Mouse (Mus musculus): ENCODE data around the gene Trim38. TPM values are rescaled to one million over a fixed set of nuclear protein-coding genes. Genes with fewer than 3 reads are reported as not detected.

Trim38 gene
- total and polyA plus RNA-seq, 2 experiments from 2014 or later, result not detected

DNA sequence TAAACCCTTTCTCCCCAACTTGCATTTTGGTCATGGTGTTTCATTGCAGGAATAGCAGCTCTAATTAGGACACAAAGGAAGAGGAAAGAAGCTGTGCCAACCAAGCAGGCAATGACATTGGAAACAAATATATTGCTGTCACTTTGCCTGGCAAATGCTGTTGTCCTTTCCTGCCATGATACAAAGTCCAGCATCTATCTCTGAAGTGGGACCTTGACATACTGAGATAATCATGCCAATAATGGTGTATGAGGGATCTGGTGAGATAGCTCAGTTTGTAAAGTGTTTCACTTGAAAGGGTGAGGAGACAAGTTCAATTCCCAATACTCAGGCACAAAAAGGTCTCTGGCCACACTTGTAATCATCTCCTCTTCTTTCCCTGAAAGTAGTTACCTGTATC lies 2.9 kb upstream of the Trim38 start:
- Histone ChIP-seq H3K4me1 (ENCODE audit: insufficient read depth) (peaks cover 11% of the 10 kb centered on the region; the same call in 1 of the 2 replicates), H3K9ac (no peak overlapping the region), H3K36me3 (ENCODE audit: insufficient read depth) (no peaks in the 10 kb centered on the region), H3K27ac (ENCODE audit: low read depth, low read length) (no peak overlapping the region), H3K4me3 (ENCODE audit: low read depth, low read length) (no peak overlapping the region), H3K9me3 (ENCODE audit: low read length) (no peaks in the 10 kb centered on the region), H3K27me3 (ENCODE audit: insufficient read depth, low read length) (no peaks in the 10 kb centered on the region), H3K4me2 (ENCODE audit: low read depth) (no peak overlapping the region)
- TF ChIP-seq CTCF (IDR thresholded peaks at IDR 0.05; ENCODE audit: low read depth), result no peak
- ATAC-seq (no peak), DNase-seq (no peak)

DNA sequence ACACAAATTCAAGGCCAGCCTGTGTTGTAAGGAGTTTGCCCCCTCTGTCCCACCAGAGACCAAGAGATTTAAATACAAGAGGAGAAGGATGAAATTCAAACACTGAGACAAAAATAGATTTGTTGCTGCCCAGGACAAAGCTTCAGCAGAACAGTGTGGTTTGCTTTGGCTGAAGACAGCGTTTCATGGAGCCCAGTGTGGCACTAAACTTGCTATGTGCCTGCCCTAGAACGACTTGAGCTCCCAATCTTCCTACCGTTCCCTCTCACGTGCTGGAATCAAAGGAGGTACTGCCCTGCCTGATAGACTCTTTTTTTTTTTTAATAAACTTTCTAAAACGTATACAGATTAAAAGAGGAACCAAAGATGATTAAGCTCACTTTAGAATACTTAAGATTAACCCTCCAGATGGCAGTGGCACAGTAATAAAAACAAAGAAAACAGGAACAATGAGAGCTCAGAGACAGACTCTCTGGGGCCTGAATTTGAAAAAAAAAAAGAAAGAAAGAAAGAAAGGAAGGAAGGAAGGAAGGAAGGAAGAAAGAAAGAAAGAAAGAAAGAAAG lies 797 bp upstream of the Trim38 start:
- H3K9me3 ChIP-seq (ENCODE audit: low read length), result no peaks in the 10 kb centered on the region
- H3K9ac ChIP-seq, result no peak overlapping the region
- TF ChIP-seq CTCF (IDR thresholded peaks at IDR 0.05; ENCODE audit: low read depth), result no peak
- no peak overlapping the region for H3K4me2 ChIP-seq (ENCODE audit: low read depth)
- peaks cover 7% of the 10 kb centered on the region; the same call in 1 of the 2 replicates for H3K4me1 ChIP-seq (ENCODE audit: insufficient read depth)
- DNase-seq (no peak), ATAC-seq (no peak)
- no peak overlapping the region for H3K27ac ChIP-seq (ENCODE audit: low read depth, low read length)
- WGBS, result 31% methylated on average over 5 of the region's 5 CpGs
- no peaks in the 10 kb centered on the region for H3K27me3 ChIP-seq (ENCODE audit: insufficient read depth, low read length)
- H3K4me3 ChIP-seq (ENCODE audit: low read depth, low read length), result no peak overlapping the region
- H3K36me3 ChIP-seq (ENCODE audit: insufficient read depth), result no peaks in the 10 kb centered on the region

DNA sequence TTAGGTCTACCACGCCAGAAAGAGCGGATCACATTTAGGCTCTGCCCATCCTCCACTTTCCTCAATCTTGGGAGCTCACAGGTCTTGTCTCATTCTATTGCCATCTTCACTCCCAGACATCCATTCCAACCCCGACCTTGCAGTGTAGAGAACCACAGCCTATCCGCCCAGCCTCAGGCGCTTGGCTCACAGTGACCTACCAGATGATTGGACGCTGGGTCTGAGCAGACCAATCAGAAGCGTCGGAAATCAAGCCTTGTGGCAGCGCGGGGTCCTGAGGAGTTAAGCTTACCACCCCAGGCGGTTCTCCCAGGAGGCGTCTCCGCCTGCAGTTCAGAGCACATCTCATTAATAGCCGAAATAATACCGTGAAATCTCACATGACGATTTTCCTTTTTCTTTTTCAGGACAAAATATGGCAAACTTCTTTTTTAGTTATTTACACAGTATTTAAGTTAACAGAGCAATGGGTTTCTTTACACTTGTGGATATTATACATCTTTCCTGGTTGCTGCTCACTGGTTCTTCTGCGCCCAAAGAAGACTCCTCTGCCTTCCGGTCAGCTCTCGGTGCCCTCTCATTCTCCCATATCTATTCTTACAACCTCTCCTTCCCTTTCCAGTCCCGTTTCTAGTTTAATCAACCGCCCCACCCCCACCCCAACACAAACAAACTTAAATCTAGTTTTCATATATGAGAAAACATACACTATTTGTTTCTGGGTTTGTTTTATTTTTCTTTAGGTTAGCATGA lies 3.0 kb downstream of the Trim38 start:
- Histone ChIP-seq H3K27ac (ENCODE audit: low read depth, low read length) (no peak overlapping the region), H3K36me3 (ENCODE audit: insufficient read depth) (no peaks in the 10 kb centered on the region), H3K4me1 (ENCODE audit: insufficient read depth) (no peaks in the 10 kb centered on the region), H3K4me2 (ENCODE audit: low read depth) (peak overlapping the region; percentile 23), H3K9ac (no peak overlapping the region), H3K27me3 (ENCODE audit: insufficient read depth, low read length) (no peaks in the 10 kb centered on the region), H3K4me3 (ENCODE audit: low read depth, low read length) (no peak overlapping the region), H3K9me3 (ENCODE audit: low read length) (no peaks in the 10 kb centered on the region)
- no peak for TF ChIP-seq CTCF (IDR thresholded peaks at IDR 0.05; ENCODE audit: low read depth)
- ATAC-seq, result peak; percentile 93
- WGBS, result 28% methylated on average over 21 of the region's 21 CpGs
- peak; percentile 46 for DNase-seq

DNA sequence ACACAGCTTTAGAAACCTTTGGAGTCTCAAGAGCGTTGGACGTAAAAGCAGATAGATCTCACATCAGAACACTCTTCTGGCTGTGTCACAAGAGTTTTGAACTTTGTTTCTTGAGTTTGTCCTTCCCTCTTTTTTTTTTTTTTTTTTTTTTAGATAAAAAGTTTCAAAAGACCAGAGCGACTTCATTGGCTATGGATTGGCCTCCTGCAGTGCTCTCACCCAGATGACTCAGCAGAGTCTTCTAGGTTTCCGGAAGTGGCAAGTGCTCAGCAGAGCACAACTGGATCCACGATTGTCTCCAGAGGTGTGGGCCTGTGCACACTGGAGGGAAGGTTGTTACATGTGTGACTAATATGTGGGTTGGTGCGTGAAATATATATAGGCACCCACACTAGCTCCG lies 8.6 kb downstream of the Trim38 start:
- Histone ChIP-seq H3K36me3 (ENCODE audit: insufficient read depth) (no peaks in the 10 kb centered on the region), H3K9me3 (ENCODE audit: low read length) (no peaks in the 10 kb centered on the region), H3K4me1 (ENCODE audit: insufficient read depth) (no peaks in the 10 kb centered on the region), H3K27ac (ENCODE audit: low read depth, low read length) (no peak overlapping the region), H3K4me2 (ENCODE audit: low read depth) (no peak overlapping the region), H3K4me3 (ENCODE audit: low read depth, low read length) (no peak overlapping the region), H3K9ac (no peak overlapping the region), H3K27me3 (ENCODE audit: insufficient read depth, low read length) (no peaks in the 10 kb centered on the region)
- WGBS, result 96% methylated on average over 7 of the region's 7 CpGs
- DNase-seq, result no peak
- TF ChIP-seq CTCF (IDR thresholded peaks at IDR 0.05; ENCODE audit: low read depth), result no peak
- no peak for ATAC-seq

DNA sequence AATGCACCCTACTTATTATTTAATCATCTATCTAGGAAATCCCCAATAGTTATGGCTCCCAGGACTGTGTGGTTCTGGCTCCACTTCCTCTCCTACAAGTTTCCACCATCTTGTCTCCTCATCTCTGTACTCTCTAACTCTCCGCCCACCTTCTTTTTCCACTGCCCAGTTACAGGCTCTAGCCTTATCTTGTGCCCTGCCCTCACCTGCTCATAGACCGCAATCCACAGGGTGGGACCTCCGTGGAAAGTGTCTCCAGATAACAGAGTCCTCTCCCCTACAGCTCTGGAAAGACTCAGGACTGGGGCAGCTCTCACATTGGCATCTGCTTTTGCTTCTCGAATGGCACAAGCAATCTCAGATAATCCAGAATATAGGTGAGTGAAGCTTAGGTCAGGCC lies 9.3 kb downstream of the Trim38 start:
- no peak overlapping the region for H3K4me2 ChIP-seq (ENCODE audit: low read depth)

DNA sequence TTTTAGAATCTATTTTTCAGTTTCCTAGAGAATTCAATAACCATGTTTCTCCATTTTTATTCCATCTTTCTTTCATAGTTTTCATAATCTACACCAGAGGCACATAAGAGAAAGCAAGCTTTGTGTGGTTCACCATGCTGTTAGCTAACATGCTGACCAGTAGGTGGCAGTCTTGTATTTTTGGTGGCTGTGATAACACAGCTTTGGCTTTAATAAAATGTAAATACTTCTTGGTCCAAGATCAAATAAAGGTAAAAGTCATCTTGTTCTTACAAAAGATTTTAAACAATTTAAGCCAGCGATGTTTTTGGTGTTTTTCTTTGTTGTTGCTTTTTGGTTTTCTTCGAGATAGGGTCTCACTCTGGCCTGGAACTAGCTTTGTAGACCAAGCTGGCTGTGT lies 22.8 kb downstream of the Trim38 start:
- DNase-seq, result peak; percentile 88
- no peaks in the 10 kb centered on the region for H3K36me3 ChIP-seq (ENCODE audit: insufficient read depth)
- ATAC-seq, result peak; percentile 86
- no peaks in the 10 kb centered on the region for H3K4me1 ChIP-seq (ENCODE audit: insufficient read depth)
- no peak overlapping the region for H3K27ac ChIP-seq (ENCODE audit: low read depth, low read length)
- WGBS, result 45% methylated on average over 2 of the region's 2 CpGs
- no peaks in the 10 kb centered on the region for H3K9me3 ChIP-seq (ENCODE audit: low read length)
- TF ChIP-seq CTCF (IDR thresholded peaks at IDR 0.05; ENCODE audit: low read depth), result peak; percentile 91
- H3K4me2 ChIP-seq (ENCODE audit: low read depth), result no peak overlapping the region
- no peaks in the 10 kb centered on the region for H3K27me3 ChIP-seq (ENCODE audit: insufficient read depth, low read length)
- no peak overlapping the region for H3K9ac ChIP-seq
- H3K4me3 ChIP-seq (ENCODE audit: low read depth, low read length), result no peak overlapping the region

More for the DNA sequence above, 9.3 kb downstream of the Trim38 start:
- Histone ChIP-seq H3K9ac (no peak overlapping the region), H3K4me1 (ENCODE audit: insufficient read depth) (no peaks in the 10 kb centered on the region), H3K36me3 (ENCODE audit: insufficient read depth) (no peaks in the 10 kb centered on the region), H3K9me3 (ENCODE audit: low read length) (no peaks in the 10 kb centered on the region), H3K4me3 (ENCODE audit: low read depth, low read length) (no peak overlapping the region), H3K27me3 (ENCODE audit: insufficient read depth, low read length) (no peaks in the 10 kb centered on the region), H3K27ac (ENCODE audit: low read depth, low read length) (no peak overlapping the region)
- DNase-seq (no peak), ATAC-seq (no peak)
- no peak for TF ChIP-seq CTCF (IDR thresholded peaks at IDR 0.05; ENCODE audit: low read depth)
- 87% methylated on average over 4 of the region's 4 CpGs for WGBS

DNA sequence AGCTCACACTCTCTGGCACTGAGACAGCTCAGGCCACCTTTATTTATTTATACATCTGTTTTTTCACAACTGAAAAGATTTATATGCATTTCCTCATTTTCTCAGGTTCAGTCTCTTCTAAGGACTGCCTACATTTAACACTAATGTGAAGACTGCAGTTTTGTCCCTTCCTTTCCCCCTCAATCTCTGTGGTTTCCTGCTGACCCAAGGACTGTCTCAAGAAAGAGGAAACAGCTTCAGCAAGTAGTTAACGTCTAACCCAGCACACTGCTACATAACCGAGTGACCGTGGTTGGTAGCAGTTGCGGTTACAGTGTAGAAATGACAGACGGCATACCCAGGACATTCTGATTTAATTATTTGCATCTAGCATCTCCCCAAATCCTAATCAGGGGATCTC lies 29.7 kb downstream of the Trim38 start:
- 86% methylated on average over 5 of the region's 5 CpGs for WGBS
- Histone ChIP-seq H3K36me3 (ENCODE audit: insufficient read depth) (no peaks in the 10 kb centered on the region), H3K9ac (no peak overlapping the region), H3K4me2 (ENCODE audit: low read depth) (no peak overlapping the region), H3K4me1 (ENCODE audit: insufficient read depth) (no peaks in the 10 kb centered on the region), H3K9me3 (ENCODE audit: low read length) (no peaks in the 10 kb centered on the region), H3K4me3 (ENCODE audit: low read depth, low read length) (no peak overlapping the region), H3K27me3 (ENCODE audit: insufficient read depth, low read length) (no peaks in the 10 kb centered on the region), H3K27ac (ENCODE audit: low read depth, low read length) (no peak overlapping the region)
- DNase-seq, result no peak
- no peak for TF ChIP-seq CTCF (IDR thresholded peaks at IDR 0.05; ENCODE audit: low read depth)
- ATAC-seq, result no peak

Data from forebrain, postnatal 0 days (tissue).